Mouse (Mus musculus): ENCODE data around the gene Hist1h1t.
A peak's percentile ranks its signal among the peaks of the same experiment; 100 is the strongest.

DNA sequence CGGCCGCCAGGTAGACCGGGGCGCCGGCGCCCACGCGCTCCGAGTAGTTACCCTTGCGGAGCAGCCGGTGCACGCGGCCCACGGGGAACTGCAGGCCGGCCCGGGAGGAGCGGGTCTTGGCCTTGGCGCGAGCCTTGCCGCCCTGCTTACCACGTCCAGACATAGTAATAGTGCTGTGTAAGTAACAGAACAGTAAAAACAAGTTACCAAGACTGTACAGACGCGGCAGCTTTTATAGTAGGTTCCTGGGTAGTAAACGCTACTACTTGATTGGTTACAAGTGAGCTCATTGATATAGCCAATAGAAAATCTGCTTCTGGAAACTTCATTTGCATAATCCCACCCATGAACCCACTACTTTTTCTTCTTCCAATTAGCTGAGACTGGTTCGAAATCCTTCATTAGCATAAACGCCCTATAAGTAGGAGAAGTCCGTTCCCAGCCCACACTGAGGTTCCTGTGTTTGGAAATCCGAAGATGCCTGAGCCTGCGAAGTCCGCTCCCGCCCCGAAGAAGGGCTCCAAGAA is 11.8 kb upstream of the Hist1h1t start, which contains the start of the genes Hist1h2ac and Hist1h2bc:
- TF ChIP-seq CTCF (IDR thresholded peaks at IDR 0.05; ENCODE audit: borderline replicate concordance, control insufficient read depth, extremely low read depth, insufficient read depth, low read length, poor library complexity) = peak; percentile 29; the same call in 1 of the 2 replicates
- no peak for TF ChIP-seq POLR2A (IDR thresholded peaks at IDR 0.05; ENCODE audit: control insufficient read depth, extremely low read depth, insufficient read depth, low read length, poor library complexity)

Data from thymus, adult 2 months (tissue).